Mouse (Mus musculus) adrenal gland (tissue): Measurements from ENCODE around the gene Coq7.

ENCODE experiments used
- intact Hi-C: fragments of 180-260 bp; cut with DNase I; formaldehyde crosslinking; loops from one replicate; pipeline ENCODE4 v1.15.1; 2025

Coq7 gene

DNA sequence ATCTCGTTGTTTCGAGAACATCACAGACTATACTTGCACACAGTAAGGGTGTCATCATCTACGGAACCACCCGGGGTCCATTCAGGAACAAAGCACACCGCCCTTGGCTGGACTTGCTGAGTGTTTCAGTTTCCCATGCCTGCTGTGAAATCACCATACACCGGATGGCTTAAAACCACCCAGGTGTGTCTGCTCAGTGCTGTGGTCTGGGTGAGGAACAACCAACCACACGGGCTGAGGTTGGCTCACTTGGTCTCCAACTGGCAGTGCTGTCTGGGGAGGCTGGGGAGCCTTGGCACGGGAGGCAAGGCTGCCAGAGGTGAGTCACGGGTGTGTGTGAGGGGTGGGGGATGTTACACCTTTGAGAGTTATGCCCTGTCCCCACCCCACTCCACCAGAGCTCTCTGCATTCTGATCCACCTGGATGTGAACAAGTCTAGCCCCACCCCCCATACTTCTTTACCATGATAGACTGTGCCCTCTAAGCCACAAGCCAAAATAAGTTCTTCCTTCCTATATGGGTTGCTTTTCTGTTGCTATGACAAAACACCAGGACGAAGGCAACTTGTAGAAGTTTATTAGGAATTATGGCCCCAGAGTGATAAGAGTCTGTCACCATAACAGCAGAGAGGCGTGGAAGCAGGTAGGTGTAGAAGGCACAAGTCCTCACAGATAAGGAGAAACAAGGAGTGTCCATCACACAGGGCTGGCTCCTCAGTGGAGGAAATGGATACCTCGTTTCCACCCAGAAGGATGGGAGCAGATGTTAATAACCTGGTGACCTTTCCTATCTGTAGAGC lies 34.0 kb downstream of the Coq7 start:
- intact Hi-C loops: no loop called here

DNA sequence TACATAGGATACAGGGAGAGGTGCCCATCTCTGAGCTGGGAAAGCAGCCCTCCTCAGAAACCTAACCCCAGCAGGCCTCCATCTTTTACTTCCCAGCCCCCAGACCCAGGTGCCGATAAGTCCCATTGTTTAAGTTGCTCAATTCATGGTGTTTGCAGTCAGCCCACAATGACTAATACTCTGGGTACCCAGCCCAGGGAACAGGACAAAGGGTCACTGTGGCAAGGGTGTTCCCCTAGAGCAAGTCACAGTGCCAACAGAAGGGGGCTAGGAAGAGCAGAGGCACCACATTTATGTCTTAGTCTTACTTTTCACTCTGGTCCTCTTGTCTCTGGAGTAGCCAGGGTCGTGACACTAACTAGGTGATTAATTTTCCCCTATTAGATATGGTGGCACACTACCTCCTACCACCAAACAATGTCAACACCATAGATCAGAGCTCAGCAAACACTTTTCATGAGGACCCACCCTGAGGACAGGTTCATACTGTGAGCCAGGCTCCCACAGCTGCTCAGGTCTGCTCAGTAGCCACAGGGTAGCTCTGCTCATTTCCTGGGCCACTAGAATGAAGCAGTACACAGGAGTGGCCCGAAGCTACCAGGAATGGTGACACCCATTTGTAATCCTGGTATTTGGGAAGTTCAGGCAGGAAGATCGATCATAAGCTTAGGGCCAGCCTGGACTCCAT lies 38.1 kb downstream of the Coq7 start:
- intact Hi-C loops: no loop called here

DNA sequence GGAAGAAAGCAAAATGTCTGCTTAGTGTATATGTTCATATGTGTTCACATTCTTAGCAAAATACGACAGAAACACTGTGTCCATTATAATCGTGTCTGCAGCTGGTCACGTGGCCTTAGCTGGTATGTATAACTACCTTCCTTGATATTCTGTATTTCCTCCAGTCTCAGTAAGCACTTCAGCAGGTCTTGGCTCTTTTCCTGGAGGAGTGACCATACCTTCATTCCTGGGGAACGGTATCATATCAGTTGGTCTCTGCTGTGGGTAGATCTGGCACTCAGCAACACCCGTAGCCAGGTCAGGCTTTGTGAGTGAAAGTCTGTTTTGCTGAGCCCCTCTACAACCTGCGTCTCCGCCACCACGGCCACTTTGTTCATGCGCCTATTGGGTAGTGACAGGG lies 39.3 kb downstream of the Coq7 start:
- intact Hi-C loops: no loop called here

DNA sequence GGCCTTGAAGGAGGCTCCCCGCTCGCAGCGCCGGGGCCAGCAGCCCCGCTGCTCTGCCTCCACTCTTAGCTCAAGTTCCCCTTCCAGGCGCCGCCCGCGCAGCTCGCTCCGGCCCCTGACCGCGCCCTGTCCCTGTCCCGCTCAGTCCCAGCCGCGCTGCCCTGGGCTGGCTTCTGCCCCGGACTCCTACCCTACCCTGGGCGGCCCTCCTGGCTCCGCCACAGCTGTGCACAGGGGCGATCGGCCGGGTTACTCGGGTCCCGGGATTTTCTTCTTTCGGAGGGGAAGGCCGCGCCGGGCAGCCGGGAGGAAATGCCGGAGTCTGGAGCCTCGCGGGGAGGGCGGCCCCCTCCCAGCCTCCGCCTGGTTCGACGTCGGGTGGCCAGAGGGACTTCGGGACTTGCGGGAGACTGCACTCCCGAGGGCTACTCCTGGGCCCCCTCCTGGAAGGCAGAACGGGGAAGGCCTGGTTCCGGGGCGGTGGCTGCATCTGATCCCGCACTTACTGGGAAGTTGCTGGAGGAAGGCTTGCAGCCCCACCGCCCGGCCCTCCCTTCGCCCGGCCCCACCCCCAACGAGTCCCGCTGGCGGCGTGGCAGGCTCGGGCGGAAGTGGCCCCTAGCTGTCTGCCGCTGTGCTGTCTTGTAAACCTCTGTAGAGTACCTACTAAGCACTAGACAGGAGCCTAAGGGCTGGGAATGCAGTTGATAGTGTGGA lies 41.6 kb downstream of the Coq7 start, which contains the start of gene Itpripl2:
Gene Itpripl2 (minus strand): TSS at position 545 of the 717 bp plus-strand sequence.
- intact Hi-C loops: no loop called here

DNA sequence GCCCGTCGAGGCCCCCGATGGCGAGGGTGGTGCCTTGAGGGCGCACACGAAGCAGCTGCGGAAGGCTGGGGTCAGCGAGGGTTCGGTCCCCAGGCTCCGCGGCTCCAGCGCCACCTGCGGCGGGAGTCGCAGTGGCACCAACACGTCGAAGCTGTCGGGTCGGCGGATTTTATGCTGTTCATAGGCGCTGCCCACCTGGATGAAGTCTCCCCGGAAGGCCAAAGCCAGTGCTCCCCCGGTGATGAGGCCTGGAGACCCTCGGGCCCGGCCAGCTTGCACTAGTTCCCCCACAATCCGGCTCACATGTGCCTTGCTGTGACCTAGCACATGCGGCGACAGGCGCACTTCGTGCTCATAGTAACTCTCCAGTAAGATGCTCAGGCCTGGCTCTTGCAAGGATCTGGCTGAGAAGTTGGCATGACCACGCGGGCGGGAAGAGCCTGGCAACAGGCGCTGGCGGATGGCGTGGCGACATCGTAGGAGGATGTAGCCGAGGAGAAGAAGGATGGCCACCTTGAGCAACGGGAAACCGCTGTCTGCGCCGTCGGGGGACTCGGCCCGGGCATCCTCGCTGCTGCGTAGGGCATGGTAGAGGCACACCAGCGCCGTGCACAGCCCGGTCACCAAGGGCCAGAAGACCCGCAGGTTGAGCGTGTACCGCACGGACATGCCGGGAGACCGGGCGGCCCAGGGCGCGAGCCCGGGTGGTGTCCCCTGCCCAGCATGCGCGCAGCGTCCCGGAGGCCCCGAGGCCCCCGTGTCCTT lies 42.3 kb downstream of the Coq7 start:
- intact Hi-C loops: no loop called here

DNA sequence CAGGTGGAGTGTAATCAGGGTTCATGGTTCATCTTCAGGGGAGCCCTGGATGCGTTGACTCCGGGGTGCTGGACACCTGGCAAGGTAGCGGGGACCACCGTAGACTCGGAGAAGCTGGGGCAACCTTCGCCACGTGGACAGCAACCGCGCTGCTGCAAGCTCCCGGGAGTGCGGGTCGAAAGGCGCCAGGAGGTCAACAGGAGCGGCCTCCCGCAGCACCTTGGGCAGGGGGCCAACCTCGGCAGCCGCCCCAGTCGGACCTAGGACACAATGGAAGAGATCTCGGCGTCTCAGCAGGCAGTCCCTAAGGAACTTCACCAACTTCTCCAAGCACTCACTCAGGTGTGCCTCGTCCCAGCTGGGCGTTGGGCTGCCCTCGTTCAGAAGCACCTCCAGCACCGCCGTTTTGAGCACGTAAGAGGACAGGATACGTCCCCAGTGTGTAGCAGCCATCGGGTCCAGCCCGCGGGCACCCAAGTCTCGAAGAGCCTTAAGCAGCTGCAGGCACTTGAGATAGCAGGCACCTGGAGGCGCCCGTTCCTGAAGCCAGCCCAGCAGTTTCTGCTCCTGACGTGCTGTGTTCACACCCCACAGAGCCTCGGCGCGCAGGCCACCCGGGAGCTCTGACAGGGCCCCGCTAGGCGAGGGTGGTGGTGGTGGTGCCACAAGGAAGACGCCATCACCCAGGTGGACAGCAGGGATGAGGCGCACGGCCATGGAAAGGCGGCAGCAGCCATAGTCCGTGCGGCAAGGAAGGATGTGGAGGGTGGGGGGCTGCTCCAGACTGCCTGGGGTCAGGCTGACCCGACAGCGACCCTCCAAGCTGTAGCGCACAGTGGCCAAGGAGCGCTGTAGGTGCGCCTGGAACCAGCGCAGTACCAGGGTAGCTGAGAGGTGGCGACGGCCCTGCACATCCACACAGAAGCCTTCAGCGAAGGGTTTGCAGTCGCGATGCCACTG lies 43.2 kb downstream of the Coq7 start:
- intact Hi-C loops: no loop called here

DNA sequence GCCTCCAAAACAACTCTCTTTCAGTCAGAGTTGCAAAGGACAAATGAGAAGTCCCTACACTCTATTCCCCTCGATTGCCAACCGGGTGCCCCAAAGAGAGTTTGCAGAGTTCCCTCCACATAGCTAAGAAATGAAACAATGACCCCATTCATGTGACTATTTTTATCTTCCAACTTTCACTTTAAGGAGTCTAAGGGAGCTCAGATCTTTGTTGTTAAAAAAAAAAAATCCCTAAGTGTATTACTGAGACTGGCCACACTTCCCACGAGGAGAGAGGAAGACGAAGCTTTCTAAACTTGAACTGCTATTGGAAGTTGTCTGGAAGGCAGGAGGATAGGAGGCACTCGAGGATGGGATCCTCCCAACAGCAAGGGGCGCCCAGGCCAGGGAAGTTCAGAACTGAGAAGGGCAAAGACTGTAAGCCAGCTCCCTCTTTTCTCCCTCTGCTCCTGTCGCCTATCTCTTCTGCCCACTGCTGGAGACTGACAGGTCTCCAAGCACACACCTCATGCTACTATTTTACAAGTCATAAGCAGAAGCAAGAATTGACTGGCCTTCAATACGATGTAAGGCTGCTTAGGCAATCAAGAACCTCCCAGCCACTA lies 45.0 kb downstream of the Coq7 start:
- intact Hi-C loops: no loop called here

DNA sequence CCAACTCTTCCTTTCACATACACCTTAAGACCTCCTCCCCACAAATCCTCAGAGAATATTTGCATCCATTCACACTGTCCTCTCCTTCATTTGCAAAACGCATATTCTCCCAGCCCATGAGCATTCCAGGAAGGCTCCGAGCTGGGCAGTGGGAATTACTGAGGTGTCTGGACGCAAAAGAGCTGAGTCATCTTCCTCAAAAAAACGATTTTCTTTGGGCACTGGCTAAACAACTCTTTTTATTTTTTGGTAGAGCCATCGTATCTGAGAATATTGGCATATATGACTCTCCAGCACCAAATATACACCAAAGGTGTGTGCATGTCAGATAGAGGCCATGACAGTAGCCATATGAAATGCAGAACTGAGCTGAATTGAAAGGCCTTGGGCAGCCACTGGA lies 46.2 kb downstream of the Coq7 start:
- intact Hi-C loops: no loop called here

DNA sequence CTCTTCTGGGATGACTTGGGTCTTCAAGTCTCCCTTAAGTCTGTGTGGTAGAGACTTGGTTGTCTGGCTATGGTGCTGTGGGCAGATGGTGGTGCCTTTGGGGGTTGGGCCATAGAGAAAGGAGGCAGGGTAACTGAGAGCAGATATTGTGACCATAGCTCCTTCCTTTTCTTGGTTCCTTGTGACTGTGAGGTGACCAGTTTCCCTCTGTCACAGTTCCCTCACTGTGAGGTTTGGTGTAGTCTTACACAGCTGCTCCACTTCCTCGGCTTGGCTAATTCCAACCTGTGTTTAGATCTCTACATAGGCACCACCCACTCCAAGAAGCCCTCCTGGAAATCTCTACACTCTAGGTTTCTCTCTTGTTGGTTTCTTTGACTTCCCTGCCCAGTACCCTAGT lies 49.2 kb downstream of the Coq7 start:
- intact Hi-C loops: no loop called here

DNA sequence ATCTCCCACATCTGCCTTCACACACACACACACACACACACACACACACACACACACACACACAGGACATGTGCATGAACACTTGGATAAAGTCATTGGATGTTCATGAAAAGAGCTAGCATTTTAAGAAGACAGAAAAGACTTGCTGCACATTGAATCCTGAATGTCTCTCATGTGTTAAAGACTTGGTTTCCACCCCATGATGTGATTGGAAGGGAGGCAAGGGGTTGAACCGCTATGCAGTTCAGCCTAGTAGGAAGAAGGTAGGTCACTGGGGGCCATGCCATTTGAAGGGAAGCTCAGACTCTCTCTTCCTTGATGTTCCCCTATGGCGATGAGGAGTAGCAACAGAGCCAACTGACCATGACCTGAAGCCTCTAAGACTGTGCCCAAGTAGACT lies 51.2 kb downstream of the Coq7 start:
- intact Hi-C loops: no loop called here

DNA sequence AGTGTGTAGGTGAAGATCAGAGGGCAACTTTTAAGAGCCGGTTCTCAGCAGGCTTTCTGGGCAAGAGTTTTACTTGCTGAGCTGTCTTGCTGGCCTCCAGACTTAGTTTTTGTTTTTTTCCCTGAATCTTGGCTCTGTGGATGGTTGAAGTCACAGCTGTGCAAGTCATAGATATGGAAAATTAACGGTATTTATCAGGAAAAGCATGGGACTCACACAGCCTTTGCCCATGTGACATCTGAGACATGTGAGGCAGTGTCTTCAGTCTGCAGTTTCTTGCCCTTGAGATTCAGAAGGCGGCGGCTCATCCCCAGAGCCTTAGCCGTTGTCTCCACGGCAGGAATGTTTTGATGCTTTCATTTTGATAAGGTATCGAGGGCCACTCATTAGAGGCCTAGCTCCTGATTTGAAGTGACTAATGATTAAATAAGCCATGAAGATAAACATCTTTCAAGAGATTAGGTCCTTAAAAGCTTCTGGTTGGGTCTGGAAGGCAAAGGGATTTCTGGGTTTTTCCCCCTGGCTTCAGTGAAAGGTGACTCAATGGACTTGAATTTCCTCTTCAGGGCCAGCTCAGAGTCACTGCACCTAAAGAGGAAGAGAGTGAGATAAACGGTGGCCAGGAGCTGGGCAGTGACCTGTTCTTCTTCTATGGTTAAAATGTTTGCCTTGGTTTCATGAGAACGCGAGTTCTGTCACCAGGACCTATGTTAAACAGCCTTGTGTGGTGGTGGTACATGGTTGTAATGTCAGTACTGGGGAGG lies 51.9 kb downstream of the Coq7 start:
- intact Hi-C loops: no loop called here

DNA sequence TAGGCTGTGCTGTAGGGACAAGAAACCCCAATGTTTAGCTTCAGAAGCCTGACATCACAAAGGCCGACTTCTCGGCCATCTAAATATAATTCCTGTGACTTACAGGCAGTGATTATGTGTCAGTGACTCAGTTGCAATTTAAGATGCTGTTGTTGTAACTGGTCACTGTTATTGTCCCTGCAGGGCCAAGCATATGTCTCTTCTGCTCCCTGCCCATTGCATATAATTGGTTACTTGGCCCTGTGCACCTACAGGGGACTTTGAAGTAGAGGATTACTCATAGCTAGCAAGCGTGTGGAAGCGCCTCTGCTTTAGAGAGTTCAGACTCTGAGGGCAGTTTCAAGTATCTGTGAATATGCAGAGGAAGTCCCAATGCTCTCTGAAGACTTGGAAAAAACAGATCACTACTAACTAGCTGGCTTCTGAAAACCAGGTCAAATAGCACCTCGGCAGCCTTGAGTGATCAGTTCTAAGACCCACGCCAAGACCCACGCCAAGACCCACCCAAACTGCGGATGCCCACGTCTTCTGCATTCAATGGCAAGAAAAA lies 52.9 kb downstream of the Coq7 start:
- intact Hi-C loops: no loop called here

DNA sequence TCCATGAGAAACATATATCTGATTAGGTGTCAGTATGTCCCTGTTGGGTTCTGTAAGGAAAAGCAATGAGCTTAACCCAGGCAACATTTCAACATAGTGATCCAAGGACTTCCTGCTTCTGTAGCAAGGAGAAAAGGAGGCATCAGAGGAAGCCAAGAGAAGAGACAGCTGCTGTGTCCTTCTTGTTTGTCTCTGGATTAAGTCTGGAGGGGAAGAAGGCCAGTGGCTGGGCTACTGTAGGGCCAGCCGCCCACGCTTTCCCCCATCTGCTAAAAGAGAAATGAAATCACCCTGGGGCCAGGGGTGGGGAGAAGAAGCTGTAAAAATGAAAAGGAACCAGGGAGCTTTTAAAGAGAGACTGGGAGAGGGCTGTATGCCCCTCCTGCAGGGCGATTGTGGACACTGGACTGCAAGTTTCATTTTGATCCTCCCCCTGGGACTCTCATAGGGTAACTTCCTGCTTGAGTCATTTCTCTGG lies 54.3 kb downstream of the Coq7 start:
- intact Hi-C loops: no loop called here

DNA sequence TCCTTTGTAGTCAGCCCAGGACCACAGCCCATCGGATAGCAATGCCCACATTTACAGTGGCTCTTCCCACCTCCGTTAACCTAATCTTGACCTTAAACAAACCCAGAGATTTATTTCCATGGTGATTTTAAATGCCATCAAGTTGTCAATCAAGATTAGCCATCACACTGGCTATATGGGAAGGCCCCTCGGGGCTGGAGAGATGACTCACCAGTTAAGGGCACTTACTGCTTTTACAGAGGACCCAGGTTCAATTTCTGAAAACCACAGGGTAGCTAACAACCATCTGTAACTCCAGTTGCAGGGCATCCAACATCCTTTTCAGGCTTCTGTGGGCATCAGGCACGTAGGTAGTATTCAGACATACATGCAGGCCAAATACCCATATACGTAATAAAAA lies 56.7 kb downstream of the Coq7 start:
- intact Hi-C loops: no loop called here

DNA sequence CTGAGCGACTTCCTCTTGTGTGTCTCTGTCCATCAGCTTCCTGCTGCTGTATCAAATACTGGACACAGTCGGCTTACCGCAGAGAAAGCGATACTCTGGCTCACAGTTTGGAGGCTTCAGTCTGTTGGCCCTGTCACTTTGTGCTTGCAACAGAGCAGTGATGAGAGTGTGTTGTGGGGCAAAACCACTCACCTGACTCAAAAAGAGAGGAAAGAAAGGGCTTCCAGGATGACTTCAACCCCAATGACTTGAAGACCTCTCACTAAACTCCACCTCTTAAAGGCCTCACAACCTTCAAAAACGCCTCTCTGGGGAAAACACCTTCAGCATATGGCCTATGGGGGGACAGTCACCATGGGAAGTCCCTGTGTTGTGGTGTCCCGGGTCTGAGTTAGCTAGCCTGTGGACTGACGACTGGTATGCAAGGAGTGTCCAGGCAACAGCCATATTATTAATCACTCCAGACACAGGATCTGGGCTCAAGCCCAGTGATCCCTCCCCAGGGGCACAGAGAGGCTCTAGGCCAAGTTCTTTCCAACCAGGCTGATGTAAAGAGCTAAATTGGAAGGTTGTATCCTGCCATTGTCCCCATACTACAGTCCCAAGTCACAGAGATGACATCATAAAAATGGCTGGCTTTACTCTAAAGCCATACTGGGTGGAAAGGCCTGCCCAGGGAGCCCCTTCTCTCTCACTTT lies 58.0 kb downstream of the Coq7 start:
- intact Hi-C loops: no loop called here

DNA sequence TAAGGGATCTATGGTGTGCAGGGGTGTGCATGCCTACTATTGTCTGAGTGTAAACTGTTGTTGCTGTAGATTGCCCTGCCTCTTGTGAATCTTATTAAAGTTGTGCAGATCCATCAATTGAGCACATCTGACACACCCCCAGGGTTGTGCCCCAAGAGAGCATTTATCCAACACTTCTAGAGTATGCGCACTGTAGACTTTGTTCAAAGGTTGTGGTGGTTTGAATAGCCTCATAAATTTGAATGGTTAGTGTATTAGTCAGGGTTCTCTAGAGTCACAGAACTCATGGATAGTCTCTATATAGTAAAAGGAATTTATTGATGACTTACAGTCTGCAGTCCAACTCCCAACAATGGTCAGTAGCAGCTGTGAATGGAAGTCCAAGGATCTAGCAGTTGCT lies 60.3 kb downstream of the Coq7 start:
- intact Hi-C loops: no loop called here

DNA sequence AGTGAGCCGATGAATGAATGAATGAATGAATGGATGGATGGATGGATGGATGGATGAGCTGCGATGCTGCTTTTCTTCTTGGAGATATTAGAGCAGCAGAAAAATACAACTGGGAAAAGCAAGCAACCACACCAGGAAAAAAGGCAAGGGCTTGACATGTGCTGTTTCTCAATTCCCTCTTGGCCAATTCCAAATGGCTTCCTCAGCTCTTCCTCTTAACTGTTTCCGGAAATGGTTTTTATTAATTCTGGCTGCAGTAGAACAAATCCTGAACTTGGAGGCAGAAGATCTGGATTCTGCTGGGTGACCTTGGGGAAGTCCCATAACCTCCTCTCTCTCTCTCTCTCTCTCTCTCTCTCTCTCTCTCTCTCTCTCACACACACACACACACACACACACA lies 65.1 kb downstream of the Coq7 start:
- intact Hi-C loops: no loop called here

DNA sequence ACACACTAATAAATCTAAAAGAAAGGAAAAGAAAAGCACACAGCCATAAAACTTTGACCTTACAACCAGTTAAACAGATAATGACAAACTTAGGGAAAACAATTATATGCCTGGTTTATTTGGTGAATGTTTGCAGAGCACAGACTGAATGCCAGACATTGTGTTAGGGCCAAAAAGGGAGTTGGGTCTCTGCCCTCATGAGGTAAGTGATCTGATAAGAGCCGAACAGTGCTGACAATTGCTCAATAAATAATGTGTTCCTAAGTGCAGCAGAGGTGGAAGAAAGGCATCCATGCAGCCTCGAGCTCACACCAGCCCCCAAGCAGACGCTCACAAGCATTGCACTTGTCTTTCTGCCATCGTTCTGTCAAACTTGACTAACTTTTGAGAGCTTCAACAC lies 68.7 kb downstream of the Coq7 start:
- intact Hi-C loops: no loop called here
